Mouse (Mus musculus): Measurements from ENCODE around the gene Nfyb. TPM values are rescaled to one million over a fixed set of nuclear protein-coding genes. Genes with fewer than 3 reads are reported as not detected.

The Nfyb gene
- polyA plus RNA-seq, 1 experiment from 2014 or later: 41.8 TPM

DNA sequence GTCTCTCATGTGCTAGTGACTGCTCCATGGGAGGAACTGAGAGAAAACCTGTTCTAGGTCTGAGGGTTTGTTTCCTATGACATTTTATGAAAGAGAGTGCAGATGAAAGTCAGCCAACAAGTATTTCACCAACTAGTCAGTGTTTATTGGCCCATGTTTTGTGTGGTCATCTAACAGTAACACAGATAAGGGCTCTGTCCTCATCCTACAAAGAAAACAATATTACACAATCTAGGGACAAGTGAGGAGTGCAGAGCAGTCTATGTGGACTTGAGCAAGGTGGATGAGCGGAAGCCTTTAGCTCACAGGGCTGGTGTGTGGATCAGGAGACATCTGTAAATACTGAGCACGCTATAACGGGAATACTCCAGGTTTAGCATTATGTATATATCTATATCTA lies 5.1 kb downstream of the Nfyb start:
- Histone ChIP-seq H3K9me3 (ENCODE audit: control insufficient read depth, low read length) (no peaks in the 10 kb centered on the region), H3K27ac (replicated peaks; ENCODE audit: low read depth, low read length) (no peak overlapping the region), H3K36me3 (ENCODE audit: control insufficient read depth, insufficient read depth, low read length) (peaks cover 75% of the 10 kb centered on the region), H3K4me2 (ENCODE audit: low read depth, low read length) (no peak overlapping the region), H3K9ac (ENCODE audit: low read depth, low read length) (no peak overlapping the region), H3K4me1 (ENCODE audit: control insufficient read depth, insufficient read depth, low read length) (peaks cover 19% of the 10 kb centered on the region), H3K27me3 (replicated peaks; ENCODE audit: control insufficient read depth, insufficient read depth, low read length) (no peaks in the 10 kb centered on the region), H3K4me3 (ENCODE audit: low read depth, low read length) (no peak overlapping the region)
- 96% methylated on average over 3 of the region's 3 CpGs for WGBS
- ATAC-seq (ENCODE audit: low read depth) (no peak), DNase-seq (ENCODE audit: low spot score) (no peak)

GRCm38 (mm10) chr10:82758368-82758767 lies 5.6 kb downstream of the Nfyb start:
- H3K9me3 ChIP-seq (ENCODE audit: control insufficient read depth, low read length): no peaks in the 10 kb centered on the region
- no peak overlapping the region for H3K9ac ChIP-seq (ENCODE audit: low read depth, low read length)
- peaks cover 19% of the 10 kb centered on the region for H3K4me1 ChIP-seq (ENCODE audit: control insufficient read depth, insufficient read depth, low read length)
- peaks cover 80% of the 10 kb centered on the region for H3K36me3 ChIP-seq (ENCODE audit: control insufficient read depth, insufficient read depth, low read length)
- no peaks in the 10 kb centered on the region for H3K27me3 ChIP-seq (replicated peaks; ENCODE audit: control insufficient read depth, insufficient read depth, low read length)
- H3K4me3 ChIP-seq (ENCODE audit: low read depth, low read length): no peak overlapping the region
- 80% methylated on average over 6 of the region's 6 CpGs for WGBS
- H3K4me2 ChIP-seq (ENCODE audit: low read depth, low read length): no peak overlapping the region
- H3K27ac ChIP-seq (replicated peaks; ENCODE audit: low read depth, low read length): no peak overlapping the region
- no peak for ATAC-seq (ENCODE audit: low read depth)
- DNase-seq (ENCODE audit: low spot score): no peak

GRCm38 (mm10) chr10:82757341-82757740 lies 6.6 kb downstream of the Nfyb start:
- H3K36me3 ChIP-seq (ENCODE audit: control insufficient read depth, insufficient read depth, low read length): peaks cover 90% of the 10 kb centered on the region
- H3K9me3 ChIP-seq (ENCODE audit: control insufficient read depth, low read length): no peaks in the 10 kb centered on the region
- DNase-seq (ENCODE audit: low spot score) (no peak), ATAC-seq (ENCODE audit: low read depth) (no peak)
- no peak overlapping the region for H3K4me2 ChIP-seq (ENCODE audit: low read depth, low read length)
- H3K27me3 ChIP-seq (replicated peaks; ENCODE audit: control insufficient read depth, insufficient read depth, low read length): no peaks in the 10 kb centered on the region
- WGBS: 73% methylated on average over 9 of the region's 9 CpGs
- no peak overlapping the region for H3K27ac ChIP-seq (replicated peaks; ENCODE audit: low read depth, low read length)
- no peak overlapping the region for H3K9ac ChIP-seq (ENCODE audit: low read depth, low read length)
- H3K4me3 ChIP-seq (ENCODE audit: low read depth, low read length): no peak overlapping the region
- peaks cover 16% of the 10 kb centered on the region for H3K4me1 ChIP-seq (ENCODE audit: control insufficient read depth, insufficient read depth, low read length)

DNA sequence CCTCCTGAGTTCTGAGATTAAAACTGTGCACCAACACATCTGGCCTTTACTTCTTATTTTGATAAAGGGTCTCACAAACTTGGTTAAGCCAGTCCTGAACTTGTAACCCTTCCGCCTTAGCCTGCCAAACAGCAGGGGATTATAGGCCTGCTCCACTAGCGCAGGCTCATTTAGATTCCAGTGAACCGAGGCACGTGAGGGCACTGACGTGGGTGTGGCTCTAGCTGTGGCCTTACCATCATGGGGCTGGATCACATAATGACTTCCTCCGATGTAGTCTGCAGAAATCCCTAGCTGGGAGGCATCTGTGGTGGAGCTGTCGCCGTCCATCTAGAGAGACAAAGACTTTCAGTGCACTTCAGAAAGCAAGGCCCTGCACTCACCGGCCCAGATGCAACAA lies 7.5 kb downstream of the Nfyb start:
- H3K27ac ChIP-seq (replicated peaks; ENCODE audit: low read depth, low read length): no peak overlapping the region
- no peaks in the 10 kb centered on the region for H3K9me3 ChIP-seq (ENCODE audit: control insufficient read depth, low read length)
- no peak for DNase-seq (ENCODE audit: low spot score)
- no peaks in the 10 kb centered on the region for H3K27me3 ChIP-seq (replicated peaks; ENCODE audit: control insufficient read depth, insufficient read depth, low read length)
- peaks cover 97% of the 10 kb centered on the region for H3K36me3 ChIP-seq (ENCODE audit: control insufficient read depth, insufficient read depth, low read length)
- no peak overlapping the region for H3K4me2 ChIP-seq (ENCODE audit: low read depth, low read length)
- peaks cover 12% of the 10 kb centered on the region for H3K4me1 ChIP-seq (ENCODE audit: control insufficient read depth, insufficient read depth, low read length)
- no peak for ATAC-seq (ENCODE audit: low read depth)
- no peak overlapping the region for H3K9ac ChIP-seq (ENCODE audit: low read depth, low read length)
- no peak overlapping the region for H3K4me3 ChIP-seq (ENCODE audit: low read depth, low read length)
- 88% methylated on average over 9 of the region's 9 CpGs for WGBS

DNA sequence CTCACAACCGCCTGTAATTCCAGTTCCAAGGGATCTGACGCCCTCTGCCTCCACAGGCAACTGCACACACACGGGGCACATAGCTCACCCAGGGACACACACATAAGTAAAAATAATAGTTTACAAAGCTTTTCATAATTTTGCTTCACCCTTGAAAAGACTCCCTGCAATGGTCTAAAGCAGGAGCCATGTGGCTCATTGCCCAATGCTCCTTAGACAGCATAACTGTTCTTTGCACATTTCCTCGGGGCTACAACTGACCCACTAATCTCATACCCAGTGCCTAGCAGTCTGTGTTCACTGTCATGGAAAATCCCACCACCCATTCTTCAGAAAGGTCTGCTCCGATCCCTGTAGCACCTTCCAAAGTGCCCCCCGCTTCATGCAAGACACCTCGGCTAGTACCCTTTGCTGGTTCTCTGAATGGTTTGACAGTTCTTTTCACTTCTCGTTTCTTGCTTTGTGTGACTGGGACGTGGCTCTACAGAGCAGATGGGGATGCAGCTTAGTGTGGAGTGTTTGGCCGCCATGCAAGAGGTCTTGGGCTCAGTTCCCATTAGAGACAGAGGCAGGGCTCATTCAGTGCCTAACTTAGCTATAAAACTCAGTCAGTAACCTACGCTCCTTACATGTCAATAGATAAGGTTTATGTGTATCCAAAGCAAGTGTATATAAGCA lies 8.6 kb downstream of the Nfyb start:
- DNase-seq (ENCODE audit: low spot score) (no peak), ATAC-seq (ENCODE audit: low read depth) (no peak)
- no peaks in the 10 kb centered on the region for H3K9me3 ChIP-seq (ENCODE audit: control insufficient read depth, low read length)
- H3K4me1 ChIP-seq (ENCODE audit: control insufficient read depth, insufficient read depth, low read length): peaks cover under 1% of the 10 kb centered on the region
- no peak overlapping the region for H3K9ac ChIP-seq (ENCODE audit: low read depth, low read length)
- H3K4me2 ChIP-seq (ENCODE audit: low read depth, low read length): no peak overlapping the region
- no peaks in the 10 kb centered on the region for H3K27me3 ChIP-seq (replicated peaks; ENCODE audit: control insufficient read depth, insufficient read depth, low read length)
- no peak overlapping the region for H3K4me3 ChIP-seq (ENCODE audit: low read depth, low read length)
- WGBS: 94% methylated on average over 11 of the region's 11 CpGs
- no peak overlapping the region for H3K27ac ChIP-seq (replicated peaks; ENCODE audit: low read depth, low read length)
- H3K36me3 ChIP-seq (ENCODE audit: control insufficient read depth, insufficient read depth, low read length): peaks cover 98% of the 10 kb centered on the region

DNA sequence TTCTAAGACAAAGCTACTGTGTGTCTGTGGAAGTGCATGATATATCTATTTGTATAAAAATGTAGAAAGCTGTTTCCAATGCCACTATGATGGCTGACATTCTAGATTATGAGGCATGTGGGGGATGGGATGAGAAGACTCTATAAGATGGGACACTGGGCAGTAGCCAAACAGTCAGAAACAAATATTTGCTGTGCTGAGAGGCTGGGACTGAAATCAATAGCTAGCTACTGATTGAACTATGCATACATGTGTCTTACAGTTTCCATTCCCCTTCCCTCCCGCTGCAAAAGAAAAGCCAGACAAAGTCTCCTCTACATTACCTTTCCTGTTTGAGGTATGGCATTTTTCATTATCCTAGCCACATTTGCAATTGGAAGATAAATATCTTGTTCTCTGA lies 9.3 kb downstream of the Nfyb start:
- Histone ChIP-seq H3K4me1 (ENCODE audit: control insufficient read depth, insufficient read depth, low read length) (no peaks in the 10 kb centered on the region), H3K27ac (replicated peaks; ENCODE audit: low read depth, low read length) (no peak overlapping the region), H3K4me2 (ENCODE audit: low read depth, low read length) (no peak overlapping the region), H3K4me3 (ENCODE audit: low read depth, low read length) (no peak overlapping the region), H3K36me3 (ENCODE audit: control insufficient read depth, insufficient read depth, low read length) (peaks cover 95% of the 10 kb centered on the region), H3K9ac (ENCODE audit: low read depth, low read length) (no peak overlapping the region), H3K9me3 (ENCODE audit: control insufficient read depth, low read length) (no peaks in the 10 kb centered on the region), H3K27me3 (replicated peaks; ENCODE audit: control insufficient read depth, insufficient read depth, low read length) (no peaks in the 10 kb centered on the region)
- DNase-seq (ENCODE audit: low spot score) (no peak), ATAC-seq (ENCODE audit: low read depth) (no peak)
- 94% methylated on average over 1 of the region's 1 CpGs for WGBS

DNA sequence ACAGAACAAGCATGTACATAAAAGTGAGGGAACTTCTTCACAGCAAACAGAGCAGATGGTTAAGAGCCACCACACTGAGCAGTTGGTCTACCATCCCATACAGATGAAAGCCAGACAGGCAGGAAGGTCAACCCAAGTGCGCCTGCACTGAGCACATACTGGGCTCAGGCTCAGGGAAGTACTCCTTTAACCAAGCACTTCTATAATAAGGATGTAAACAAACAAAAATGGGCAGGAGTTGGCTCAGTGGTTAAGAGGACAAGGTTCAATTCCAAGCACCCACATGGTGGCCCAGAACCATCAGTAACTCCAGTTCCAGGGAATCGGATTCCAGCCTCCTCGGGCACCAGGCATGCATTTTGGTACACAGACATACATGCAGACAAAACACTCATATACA lies 11.0 kb downstream of the Nfyb start:
- H3K4me3 ChIP-seq (ENCODE audit: low read depth, low read length): no peak overlapping the region
- ATAC-seq (ENCODE audit: low read depth): no peak
- H3K4me2 ChIP-seq (ENCODE audit: low read depth, low read length): no peak overlapping the region
- H3K9me3 ChIP-seq (ENCODE audit: control insufficient read depth, low read length): no peaks in the 10 kb centered on the region
- H3K9ac ChIP-seq (ENCODE audit: low read depth, low read length): no peak overlapping the region
- DNase-seq (ENCODE audit: low spot score): no peak
- 91% methylated on average over 3 of the region's 3 CpGs for WGBS
- no peak overlapping the region for H3K27ac ChIP-seq (replicated peaks; ENCODE audit: low read depth, low read length)
- no peaks in the 10 kb centered on the region for H3K27me3 ChIP-seq (replicated peaks; ENCODE audit: control insufficient read depth, insufficient read depth, low read length)
- H3K36me3 ChIP-seq (ENCODE audit: control insufficient read depth, insufficient read depth, low read length): peaks cover 95% of the 10 kb centered on the region
- H3K4me1 ChIP-seq (ENCODE audit: control insufficient read depth, insufficient read depth, low read length): no peaks in the 10 kb centered on the region

DNA sequence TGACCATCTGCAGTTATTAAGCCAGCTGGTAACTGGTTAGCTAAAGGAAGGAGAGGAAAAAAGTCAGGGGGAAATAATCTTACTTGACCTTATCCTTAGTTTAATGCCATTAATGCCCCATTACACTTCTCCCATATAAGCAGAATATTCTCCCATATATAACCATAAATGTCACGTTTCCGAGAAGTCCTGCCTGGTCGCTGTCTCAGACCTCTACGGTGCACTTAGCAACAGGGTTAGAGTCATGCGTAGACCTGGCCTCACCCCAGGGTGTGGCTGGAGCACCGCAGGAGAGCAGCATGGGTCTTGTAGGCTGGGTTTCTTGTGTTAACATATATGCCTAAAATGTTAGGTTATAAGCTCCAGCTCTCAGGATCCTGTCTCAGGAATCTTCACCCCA lies 13.2 kb downstream of the Nfyb start:
- no peak for DNase-seq (ENCODE audit: low spot score)
- H3K4me2 ChIP-seq (ENCODE audit: low read depth, low read length): no peak overlapping the region
- ATAC-seq (ENCODE audit: low read depth): no peak
- no peak overlapping the region for H3K9ac ChIP-seq (ENCODE audit: low read depth, low read length)
- H3K9me3 ChIP-seq (ENCODE audit: control insufficient read depth, low read length): no peaks in the 10 kb centered on the region
- H3K4me3 ChIP-seq (ENCODE audit: low read depth, low read length): no peak overlapping the region
- no peaks in the 10 kb centered on the region for H3K27me3 ChIP-seq (replicated peaks; ENCODE audit: control insufficient read depth, insufficient read depth, low read length)
- no peaks in the 10 kb centered on the region for H3K4me1 ChIP-seq (ENCODE audit: control insufficient read depth, insufficient read depth, low read length)
- peaks cover 95% of the 10 kb centered on the region for H3K36me3 ChIP-seq (ENCODE audit: control insufficient read depth, insufficient read depth, low read length)
- 97% methylated on average over 6 of the region's 6 CpGs for WGBS
- H3K27ac ChIP-seq (replicated peaks; ENCODE audit: low read depth, low read length): no peak overlapping the region

Data from embryonic facial prominence, embryonic 14.5 days (tissue).